Mouse (Mus musculus) natural killer cell, adult 2 months (primary cell): ENCODE data around the gene Svep1.

ENCODE experiments used
- DNase-seq, 2 experiments: peaks; one replicate each; pipeline ENCODE4 v3.0.0; 2022; ENCODE audit warnings: low spot score in 2 of 2

Svep1 gene

GRCm38 (mm10) chr4:58206115-58206945, at the start of gene Svep1:
Gene Svep1, minus strand, starts transcription at chr4:58206859.
- no peak for DNase-seq

- no peak for DNase-seq
Observed at GRCm38 (mm10) chr4:58253410-58253809, 46.8 kb upstream of the Svep1 start.

- DNase-seq, result no peak
Observed at GRCm38 (mm10) chr4:58252381-58252780, 45.7 kb upstream of the Svep1 start.

- no peak for DNase-seq
Observed at GRCm38 (mm10) chr4:58245544-58245943, 38.9 kb upstream of the Svep1 start.

- DNase-seq, result no peak
Observed at GRCm38 (mm10) chr4:58240416-58240815, 33.8 kb upstream of the Svep1 start.

- no peak for DNase-seq
Observed at GRCm38 (mm10) chr4:58235828-58236227, 29.2 kb upstream of the Svep1 start.

- no peak for DNase-seq
Observed at GRCm38 (mm10) chr4:58223499-58223898, 16.8 kb upstream of the Svep1 start.

GRCm38 (mm10) chr4:58211374-58211773, 4.7 kb upstream of the Svep1 start:
- no peak for DNase-seq

GRCm38 (mm10) chr4:58210557-58211090, 4.0 kb upstream of the Svep1 start:
- DNase-seq, result no peak

- DNase-seq, result no peak
Observed at GRCm38 (mm10) chr4:58205750-58206114, 927 bp downstream of the Svep1 start.

GRCm38 (mm10) chr4:58201703-58202102, 5.0 kb downstream of the Svep1 start:
- DNase-seq, result no peak

- DNase-seq, result no peak
Observed at GRCm38 (mm10) chr4:58200826-58201225, 5.8 kb downstream of the Svep1 start.

GRCm38 (mm10) chr4:58197230-58197629, 9.4 kb downstream of the Svep1 start:
- DNase-seq, result no peak

GRCm38 (mm10) chr4:58196795-58197194, 9.9 kb downstream of the Svep1 start:
- DNase-seq, result no peak

GRCm38 (mm10) chr4:58195936-58196335, 10.7 kb downstream of the Svep1 start:
- no peak for DNase-seq

GRCm38 (mm10) chr4:58189281-58189680, 17.4 kb downstream of the Svep1 start:
- no peak for DNase-seq

- no peak for DNase-seq
Observed at GRCm38 (mm10) chr4:58185401-58185800, 21.3 kb downstream of the Svep1 start.

GRCm38 (mm10) chr4:58184681-58185341, 21.8 kb downstream of the Svep1 start:
- DNase-seq, result no peak

- no peak for DNase-seq
Observed at GRCm38 (mm10) chr4:58183897-58184296, 22.8 kb downstream of the Svep1 start.

GRCm38 (mm10) chr4:58178489-58178888, 28.2 kb downstream of the Svep1 start:
- DNase-seq, result no peak

- DNase-seq, result no peak
Observed at GRCm38 (mm10) chr4:58177256-58177655, 29.4 kb downstream of the Svep1 start.

- no peak for DNase-seq
Observed at GRCm38 (mm10) chr4:58174435-58174987, 32.1 kb downstream of the Svep1 start.

GRCm38 (mm10) chr4:58173401-58173800, 33.3 kb downstream of the Svep1 start:
- DNase-seq, result no peak
